Mouse (Mus musculus): ENCODE measurements around the gene Wdr73.
"Not testable (repeated sequence)": the region's sequence is repeated elsewhere in the genome, so short reads cannot be mapped to it uniquely, and the experiment has no call there.

Wdr73 gene

DNA sequence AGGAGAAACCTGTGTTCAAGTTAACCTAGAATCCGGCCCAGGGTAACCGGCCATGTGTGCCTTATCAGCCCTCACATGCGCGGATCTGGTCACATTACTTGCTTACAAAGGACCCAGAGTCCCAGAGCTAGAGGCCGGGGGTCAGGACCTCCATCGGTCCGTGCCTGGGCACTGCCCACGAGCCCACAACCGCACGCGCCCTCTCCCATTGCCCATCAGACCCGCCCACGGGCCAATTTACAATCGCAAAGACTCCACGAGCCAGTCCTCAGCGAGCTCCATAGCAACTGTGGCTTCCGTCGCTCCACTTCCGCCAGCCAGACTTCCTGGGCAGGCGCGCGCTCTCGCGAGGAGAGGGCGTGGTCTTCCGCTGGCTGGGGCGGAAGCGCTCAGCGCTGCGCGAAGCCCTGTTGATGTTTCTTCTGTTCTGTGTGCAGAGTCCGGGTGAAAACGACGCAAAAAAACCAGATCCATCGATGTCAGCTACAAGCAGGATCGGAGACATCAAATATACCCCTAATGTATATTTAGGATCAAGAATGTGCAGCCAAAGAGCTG is at the start of gene Wdr73:
Wdr73 (minus strand) TSS at position 326 of the 558 bp plus-strand sequence.
- peak; percentile 93 for DNase-seq (ENCODE audit: low spot score)

DNA sequence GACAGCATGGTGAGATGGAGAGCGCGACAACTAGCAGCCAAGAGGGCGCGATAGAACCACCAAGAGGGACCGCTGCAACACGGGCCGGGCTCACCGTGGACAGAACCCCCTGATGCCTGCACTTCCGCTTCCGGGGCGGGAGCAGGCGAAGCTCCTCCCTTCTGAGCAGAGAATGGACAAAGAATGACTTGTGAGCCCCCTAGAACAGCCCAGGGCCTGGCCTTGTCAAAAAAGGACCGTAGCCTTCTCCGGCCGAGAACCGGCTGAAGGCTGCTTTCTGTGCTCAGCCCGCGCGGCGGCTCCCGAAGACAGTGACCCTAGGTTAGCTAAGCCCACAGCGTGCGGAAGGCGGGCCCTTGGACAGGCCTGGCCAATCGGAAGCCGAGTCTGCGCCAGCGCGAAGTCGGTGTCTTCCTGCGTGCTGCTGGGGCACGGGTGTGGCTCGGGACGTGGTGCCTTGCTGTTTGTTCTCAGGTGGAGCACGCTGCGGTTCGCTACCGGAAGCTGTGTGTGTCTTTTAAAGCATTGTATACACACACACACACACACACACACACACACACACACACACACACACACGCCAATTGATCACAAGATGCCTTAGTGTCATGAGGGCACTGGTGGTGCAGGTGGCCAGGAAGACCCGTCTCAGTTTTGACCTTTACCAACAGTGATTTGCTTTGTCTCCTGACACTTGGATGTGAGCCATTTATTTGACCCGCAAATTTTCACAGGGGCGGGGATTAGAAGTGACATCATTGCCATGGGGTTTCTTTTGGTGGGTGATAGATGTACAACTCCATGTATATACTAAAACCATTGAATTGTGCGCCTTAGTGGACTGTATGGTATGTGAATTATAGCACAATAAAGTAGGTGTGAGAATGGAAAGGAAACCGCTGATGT is 46.6 kb upstream of the Wdr73 start, which contains the start of gene Sec11a:
Sec11a (minus strand) TSS at position 336 of the 906 bp plus-strand sequence.
- DNase-seq (ENCODE audit: low spot score): peak; percentile 95

DNA sequence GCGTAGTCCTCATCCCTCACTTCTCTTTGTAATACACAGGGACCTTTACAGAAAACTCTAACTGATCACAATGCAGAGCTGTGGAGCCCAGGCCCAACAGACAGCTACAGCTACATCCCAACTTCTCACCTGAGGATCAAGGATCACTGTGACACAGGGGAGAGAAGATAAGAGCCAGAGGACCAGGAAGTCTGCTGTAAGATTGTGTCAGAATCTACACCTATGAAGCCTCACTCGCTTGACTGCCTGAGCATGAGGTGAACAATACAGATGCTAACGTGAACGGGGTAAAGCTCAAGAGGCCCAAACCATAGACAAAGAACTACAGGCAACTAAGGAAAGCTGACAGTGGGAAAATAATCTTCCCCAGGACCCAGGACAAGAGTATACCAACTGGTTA is 38.7 kb upstream of the Wdr73 start:
- DNase-seq (ENCODE audit: low spot score): no peak

DNA sequence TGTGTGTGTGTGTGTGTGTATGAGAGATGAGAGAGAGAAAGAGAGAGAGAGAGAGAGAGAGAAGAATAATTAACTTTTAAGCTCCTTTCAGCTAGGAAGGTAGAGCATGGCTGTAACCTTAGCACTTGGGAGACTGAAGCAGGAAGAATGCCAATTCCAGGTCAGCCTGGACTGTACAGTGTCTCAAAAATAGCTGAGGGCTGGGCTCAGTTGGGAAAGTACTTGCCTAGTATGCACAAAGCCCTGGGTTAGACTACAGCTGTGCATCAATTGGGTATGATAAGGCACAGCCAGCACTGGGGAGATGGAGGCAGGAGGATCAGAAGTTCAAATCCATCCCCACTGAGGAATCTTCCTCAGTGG is 36.2 kb upstream of the Wdr73 start:
- DNase-seq (ENCODE audit: low spot score): not testable (repeated sequence)

DNA sequence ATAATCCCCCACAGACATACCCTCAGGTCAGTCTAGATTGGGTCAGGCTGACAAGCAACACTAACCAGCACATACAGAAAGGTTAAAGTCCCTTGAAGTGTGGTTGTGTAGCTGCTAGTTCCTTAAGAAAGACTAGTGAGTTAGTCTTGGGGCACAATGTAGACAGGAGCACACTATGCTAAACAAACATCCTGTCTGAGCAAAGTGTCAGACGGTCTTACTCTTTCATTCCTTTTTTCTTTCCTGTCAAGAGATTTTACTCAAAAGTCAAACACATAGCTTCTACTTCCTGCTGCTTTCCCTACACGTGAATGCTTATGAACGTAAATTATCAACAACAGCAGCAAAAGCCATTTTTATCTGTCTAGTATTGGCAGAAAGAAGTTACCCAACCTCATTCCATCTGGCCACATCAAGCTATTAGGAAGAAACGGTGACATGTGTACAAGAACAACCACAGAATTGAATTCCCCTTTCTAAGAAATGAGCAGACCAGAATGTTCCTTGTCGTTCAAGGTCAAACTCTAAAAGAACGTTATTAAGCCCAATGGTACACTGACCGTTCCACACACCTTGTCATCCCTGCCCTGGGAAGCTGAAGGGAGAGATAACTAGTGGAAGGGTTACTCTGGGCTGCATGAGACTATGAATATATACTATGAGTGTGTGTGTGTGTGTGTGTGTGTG is 35.7 kb upstream of the Wdr73 start:
- DNase-seq (ENCODE audit: low spot score): not testable (repeated sequence)

DNA sequence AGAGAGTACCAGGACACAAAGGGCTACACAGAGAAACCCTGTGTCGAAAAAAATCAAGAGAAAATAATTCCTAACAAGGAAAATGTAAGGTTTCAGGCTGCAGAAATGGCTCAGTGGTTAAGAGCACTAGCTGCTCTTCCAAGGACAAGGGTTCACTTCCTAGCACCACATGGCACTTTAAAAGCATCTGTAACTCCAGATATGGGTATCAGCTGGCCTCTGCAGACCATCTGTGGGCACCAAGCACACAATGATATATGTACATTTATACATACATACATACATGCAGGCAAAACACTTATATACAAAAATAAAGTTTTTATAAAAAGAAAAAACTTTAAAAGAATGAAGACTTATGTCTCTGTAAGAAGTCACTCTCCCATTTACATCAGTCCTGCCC is 34.8 kb upstream of the Wdr73 start:
- no peak for DNase-seq (ENCODE audit: low spot score)

DNA sequence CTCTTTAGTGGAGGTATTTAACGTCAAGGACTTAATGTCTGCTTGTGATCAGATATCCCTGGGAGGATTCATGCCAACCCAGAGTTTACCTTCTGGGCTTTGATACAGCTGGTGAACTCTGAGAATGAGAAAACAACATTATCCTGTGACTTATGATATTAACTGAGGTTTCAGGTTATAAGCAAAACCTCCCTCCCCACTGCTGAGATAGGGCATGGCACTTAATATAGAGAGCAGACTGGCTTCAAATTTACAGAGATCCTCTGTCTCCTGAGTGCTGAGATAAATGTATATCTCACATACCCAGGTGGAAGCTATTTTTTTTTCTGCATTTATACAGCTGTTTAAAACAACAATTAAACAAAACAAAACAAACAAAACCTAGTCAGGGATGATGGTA is 31.7 kb upstream of the Wdr73 start:
- DNase-seq (ENCODE audit: low spot score): no peak

DNA sequence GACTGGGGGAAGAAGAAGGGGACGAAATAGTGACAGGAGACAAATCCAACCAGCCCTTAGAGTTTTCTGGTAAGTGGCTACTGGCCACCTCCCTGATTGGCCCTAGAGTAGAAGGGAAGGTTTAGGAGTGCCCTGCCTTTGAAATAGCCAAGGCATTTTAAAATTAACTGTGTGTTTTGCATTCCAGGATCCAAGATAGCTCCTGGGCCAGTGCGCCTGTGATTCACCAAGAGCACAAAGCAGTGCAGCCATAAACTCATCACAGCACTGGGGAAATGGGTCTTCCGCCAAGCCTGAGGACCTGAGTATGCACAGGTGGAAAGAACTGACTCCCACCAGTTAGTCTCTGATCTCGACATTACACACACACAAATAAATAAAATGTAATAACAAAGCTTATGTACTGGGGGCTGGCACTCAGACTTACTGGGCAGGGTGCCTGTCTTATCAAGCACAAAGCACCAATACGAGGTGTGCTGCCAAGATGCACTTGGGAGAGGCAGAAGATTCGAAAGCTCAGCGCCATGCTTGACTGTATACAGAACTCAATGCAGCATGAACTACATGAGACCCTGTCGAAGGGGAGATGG is 30.6 kb upstream of the Wdr73 start:
- DNase-seq (ENCODE audit: low spot score): peak; percentile 18

DNA sequence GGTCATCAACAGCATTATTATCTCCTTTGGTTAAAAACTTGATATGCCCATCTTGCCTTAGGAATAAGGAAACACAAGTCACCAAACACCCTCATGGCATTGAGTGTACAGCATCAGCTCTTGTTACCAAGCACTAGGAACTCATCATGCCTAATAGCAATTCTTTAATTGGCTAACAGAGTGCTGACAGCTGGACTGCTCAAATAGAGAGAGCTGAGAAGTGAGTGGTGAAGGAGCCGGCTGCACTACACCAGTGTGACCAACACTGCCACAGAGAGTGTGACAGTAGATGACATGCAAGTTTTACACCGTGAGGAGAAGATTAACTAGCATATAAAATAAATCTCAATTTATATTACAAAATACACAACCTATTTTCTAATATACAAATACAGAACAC is 22.1 kb upstream of the Wdr73 start:
- DNase-seq (ENCODE audit: low spot score): no peak

DNA sequence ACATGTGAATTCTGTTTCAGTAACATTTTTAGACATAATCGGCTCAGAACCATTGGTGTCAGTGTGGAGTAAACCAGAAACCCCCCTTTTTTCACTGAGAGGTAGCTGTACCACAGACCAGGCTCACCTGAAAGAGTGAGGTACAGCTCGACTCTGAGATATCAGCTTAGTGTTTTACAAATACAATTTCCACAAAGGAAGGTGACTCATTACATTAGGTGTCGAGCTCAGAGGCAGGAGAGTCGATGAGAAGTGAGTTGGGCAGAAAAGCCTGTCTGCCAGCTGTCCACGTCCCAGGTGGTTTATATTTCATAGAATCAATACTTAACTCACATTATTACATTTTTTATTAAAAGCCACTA is 18.6 kb upstream of the Wdr73 start:
- DNase-seq (ENCODE audit: low spot score): no peak

DNA sequence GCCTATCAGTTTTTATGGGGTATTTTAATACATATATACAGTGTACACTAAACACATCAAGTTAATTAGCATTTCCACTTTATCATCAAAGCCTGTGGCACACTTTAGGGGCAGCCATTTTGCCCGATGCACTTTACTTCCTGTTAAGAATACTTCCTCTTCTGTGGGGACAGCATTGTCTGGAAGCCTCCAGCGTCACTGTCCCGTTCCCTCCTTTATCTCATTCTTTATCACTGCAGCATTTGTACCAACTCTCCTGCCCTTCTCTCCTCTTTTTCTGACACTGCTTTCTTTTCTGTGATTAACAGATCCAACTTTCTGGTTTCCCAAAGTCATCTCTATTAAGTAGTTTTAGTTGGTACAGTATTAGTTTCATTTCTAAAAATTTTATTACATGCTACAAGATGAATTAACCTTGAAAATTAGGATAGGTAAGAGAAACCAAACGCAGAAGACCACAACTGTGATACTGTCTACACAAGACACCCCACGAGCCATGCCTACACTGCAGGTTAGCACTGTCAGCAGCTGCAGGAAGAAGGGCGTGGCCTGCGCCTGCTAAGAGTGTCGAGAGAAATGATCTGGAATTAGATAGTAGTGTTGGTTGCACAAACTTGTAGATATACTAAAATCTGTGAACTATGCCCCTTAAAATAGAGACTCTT is 18.0 kb upstream of the Wdr73 start:
- no peak for DNase-seq (ENCODE audit: low spot score)

DNA sequence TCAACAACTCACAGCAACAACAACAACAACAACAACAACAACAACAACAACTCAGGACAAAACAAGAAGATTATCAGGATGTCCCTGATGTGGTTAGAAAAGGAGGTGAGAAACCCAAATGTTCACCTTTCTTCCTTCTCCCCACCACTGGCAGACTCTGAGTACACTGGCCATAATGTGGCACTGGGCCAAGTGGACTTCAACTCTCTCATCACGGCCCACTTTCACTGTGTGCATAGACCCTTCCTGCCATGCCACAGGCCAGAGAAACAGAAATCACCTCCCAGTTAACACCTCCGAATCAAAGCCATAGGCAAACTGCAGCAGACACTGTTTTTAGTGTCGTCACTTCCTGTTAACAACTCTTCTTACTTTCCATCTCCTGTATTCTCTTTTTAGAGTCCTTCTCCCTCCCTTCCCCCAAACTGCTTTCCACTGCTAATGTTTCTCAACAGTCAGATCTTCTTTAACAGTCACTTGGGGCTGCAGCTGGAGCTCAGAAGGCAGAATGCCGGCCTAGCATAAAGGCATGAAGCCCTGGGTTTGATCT is 16.9 kb upstream of the Wdr73 start:
- no peak for DNase-seq (ENCODE audit: low spot score)

DNA sequence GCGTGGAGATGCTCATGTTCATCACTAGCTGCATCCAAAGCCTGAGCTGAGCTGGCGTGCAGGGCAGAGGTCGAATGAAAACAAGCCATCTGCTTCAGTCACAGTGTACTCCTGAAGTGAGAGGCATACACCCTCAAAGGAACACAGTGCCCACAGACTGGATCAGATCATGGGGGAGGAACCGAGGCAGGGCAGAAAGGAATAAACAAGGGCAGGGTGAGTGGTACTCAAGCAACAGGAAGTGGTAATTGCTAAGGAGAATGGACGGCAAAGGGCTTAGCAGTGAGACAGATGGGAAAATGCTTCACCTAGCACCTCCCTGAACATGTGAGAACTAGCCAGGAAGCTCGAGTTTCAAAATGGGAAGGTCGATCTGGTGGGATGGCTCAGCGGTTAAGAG is 11.4 kb upstream of the Wdr73 start:
- no peak for DNase-seq (ENCODE audit: low spot score)

DNA sequence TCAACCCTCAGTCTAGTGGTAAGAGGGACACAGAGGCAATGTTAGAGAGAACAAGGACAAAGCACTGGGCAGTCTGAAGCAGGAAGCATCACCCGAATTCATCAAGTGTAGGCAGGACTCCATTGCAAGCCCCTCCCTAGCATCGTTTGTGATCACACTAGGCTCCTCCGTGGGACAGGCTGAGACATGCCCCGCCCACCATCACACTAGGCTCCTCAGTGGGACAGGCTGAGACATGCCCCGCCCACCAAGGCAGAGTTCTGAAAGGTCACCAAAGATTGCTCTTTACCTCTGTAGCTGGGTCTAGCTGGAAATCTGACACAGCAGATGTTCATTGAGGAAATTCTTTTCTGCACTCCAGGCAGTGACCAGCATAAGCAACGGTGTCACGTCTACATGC is 10.0 kb upstream of the Wdr73 start:
- DNase-seq (ENCODE audit: low spot score): no peak

DNA sequence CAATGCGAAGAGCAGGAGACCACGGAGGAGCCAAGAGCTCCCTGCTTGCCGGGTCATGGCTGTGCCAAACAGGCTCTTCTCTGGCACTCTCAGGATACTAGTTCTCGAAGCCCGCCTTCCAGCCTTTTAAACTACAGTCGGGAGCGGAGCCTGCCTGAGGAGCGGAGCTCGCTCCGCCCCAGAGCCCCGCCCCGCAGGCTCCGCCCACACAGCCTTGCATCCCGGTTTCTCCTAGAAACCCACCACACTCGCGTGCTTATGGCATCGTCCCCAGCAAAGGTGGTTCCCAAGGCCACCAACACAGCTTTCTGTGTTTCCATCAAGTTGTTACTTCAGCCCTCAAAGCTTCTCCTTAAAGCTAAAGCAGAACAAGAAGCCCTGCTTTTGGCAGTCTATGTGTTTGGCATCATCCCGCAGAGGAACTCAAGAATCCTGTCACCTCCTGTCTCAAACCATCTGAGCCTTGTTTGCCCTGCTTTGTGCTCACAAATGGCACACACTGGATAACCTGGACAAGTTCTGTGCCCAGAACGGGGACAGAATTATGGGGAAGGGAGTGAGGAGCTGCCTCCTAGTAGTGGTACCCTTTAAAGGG is 3.9 kb upstream of the Wdr73 start, which contains the start of gene Nmb:
Nmb (minus strand) TSS at position 156 of the 595 bp plus-strand sequence.
- peak; percentile 69 for DNase-seq (ENCODE audit: low spot score)

DNA sequence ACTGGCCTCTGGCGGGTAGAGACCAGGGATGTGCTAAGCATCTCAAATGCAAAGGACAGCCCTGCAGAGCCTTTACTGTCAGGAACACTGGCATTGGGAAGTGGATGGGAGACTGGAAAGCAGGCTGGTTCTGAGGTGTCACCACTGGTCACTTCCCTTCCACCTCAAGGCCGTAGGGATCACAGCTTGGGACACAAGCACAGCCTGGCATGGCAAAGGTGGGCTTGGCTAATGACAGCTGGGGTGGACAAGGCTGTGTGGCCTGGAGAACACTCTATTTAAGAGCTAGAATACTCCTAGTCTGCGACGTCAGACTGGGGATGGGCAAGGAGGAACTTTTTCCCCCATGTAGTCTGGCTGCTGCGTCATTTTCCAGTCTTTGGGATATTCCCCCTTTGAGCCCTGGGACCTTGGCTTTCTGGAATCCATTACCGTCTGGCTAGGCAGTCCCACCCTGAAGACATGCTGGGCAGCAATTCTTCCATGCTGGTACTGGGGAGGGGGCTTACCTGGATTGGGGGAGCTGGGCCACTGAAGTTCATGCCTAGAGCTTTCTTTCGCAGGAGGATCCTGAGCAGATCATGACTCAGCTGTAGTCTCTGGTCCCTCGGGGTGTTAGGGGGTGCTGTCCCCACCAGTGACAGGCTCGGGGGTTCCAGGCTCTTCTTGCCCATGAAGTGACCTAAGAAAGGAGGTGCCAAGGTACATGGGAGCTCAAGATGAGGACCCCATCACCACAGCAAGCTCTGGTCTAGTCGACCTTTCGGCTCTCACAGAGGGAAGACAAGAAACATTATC is 2.8 kb upstream of the Wdr73 start:
- no peak for DNase-seq (ENCODE audit: low spot score)

DNA sequence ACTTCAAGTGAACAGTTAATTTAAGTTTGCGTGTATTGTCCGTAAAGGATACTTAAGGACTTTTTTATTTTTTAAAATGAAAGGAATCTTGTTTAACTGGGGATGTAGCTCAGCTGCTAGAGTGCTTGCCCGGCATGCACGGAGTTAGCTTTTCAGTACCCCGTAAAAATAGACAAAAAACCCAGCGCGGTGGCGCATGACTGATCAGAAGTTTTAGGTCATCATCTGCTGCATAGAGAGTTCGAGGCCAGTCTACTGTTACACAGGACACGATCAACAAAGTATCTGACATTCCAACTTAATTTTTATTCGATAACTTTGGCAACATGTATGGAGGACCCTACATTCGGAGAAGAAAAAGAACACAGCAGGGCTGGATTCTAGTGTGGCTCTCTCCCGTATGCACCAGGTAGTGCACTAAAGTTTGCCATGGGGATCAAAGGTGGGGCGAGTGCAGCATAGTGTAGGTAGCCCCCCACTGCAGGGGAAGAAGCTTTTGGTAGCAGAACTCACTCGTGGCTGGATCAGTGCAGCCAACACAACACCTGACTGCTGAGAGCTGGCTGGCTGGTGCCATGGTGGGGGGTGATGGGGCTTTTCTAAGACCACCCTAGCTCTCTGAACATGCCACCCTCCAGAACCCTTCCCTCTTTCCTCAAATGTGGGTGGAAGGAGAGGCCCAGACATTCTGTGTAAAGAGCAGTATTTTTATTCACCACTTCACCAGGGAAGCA is 639 bp upstream of the Wdr73 start:
- no peak for DNase-seq (ENCODE audit: low spot score)

DNA sequence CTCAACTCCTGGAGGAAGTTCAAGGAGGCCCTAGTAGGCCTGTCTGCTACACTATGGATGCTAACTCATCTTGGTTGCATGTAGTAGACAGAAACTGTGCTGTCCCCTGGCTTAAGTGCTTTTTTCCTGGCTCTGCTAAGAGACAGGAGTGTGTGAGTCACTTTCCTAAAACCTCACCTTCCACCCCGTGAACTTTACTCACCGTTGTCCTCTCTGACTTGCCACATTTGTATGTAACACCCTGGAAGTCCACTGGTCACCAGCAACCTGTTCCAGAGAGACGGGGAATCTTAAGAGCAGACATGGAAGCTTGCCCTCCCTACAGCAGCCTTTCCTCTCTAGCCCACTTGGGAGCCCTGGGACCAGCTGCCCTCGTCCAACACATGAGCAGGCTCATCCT is 3.3 kb downstream of the Wdr73 start:
- no peak for DNase-seq (ENCODE audit: low spot score)

DNA sequence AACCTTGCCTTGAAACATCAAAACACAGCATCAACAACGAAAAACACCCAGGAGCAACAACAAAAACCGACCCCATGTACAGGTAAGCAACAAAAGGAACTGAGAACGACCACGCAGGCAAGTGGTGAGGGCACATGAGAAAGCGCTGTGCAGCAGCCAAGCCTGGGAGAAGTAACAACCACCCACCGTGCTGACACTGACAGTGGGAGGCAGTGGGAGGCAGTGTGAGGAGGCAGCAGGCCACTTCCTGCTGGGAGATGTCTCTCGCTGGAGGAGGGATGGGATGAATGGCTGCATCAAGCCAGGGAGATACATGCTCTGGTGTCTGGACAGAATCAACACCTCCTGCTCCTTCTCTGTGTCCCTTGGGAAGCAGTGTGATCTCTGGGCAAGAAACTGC is 3.9 kb downstream of the Wdr73 start:
- DNase-seq (ENCODE audit: low spot score): no peak
